Mouse (Mus musculus): ENCODE data around the gene Fblim1.

GRCm38 (mm10) chr4:141591547-141591946 lies 14.3 kb downstream of the Fblim1 start:
- TF ChIP-seq USF1 (IDR thresholded peaks at IDR 0.05; ENCODE audit: low read depth, low read length) (peak; percentile 14; the same call in 1 of the 2 replicates), HCFC1 (IDR thresholded peaks at IDR 0.05; ENCODE audit: low read depth, low read length) (no peak), MAX (IDR thresholded peaks at IDR 0.05; ENCODE audit: low read length) (no peak)
